Mouse (Mus musculus) left cerebral cortex, adult 8-10 months (tissue): ENCODE results near the gene Zfp637. TPM values are rescaled to one million over a fixed set of nuclear protein-coding genes. Genes with fewer than 3 reads are reported as not detected.

Source experiments
- total RNA-seq, 4 experiments: library from RNA; stranded (reverse); gene quantifications; 2 replicates each; pipeline ENCODE4 v1.2.4; 2022

The Zfp637 gene
- total RNA-seq, 4 experiments from 2014 or later: 54.4 to 62.8 (median 57.6) TPM

Other genes with a start within 250 kb of the Zfp637 start
- 10 to 100 TPM; 42.8 to 60.5 (median 48.2) TPM for gene Zfp239, start 20.9 kb downstream of the Zfp637 start, total RNA-seq
- 100 to 1,000 TPM; 125 to 143 (median 139) TPM for gene Hnrnpf, start 59.1 kb downstream of the Zfp637 start, total RNA-seq
- gene Fxyd4, start 96.5 kb downstream of the Zfp637 start, total RNA-seq: not detected
- 100 to 1,000 TPM; 191 to 234 (median 206) TPM for gene Rasgef1a, start 170.3 kb downstream of the Zfp637 start, total RNA-seq